Mouse (Mus musculus) kidney, postnatal 0 days (tissue): ENCODE data around the gene Slc6a9. TPM values are rescaled to one million over a fixed set of nuclear protein-coding genes. Genes with fewer than 3 reads are reported as not detected.

Source experiments
- ATAC-seq: fragments of 200-750 bp; cut with Nextera tagmentation; replicated peaks from 2 replicates; pipeline ENCODE4 v1.8.0; 2017; ENCODE audit warnings: low read depth, moderate number of reproducible peaks, moderate TSS enrichment, moderate library complexity; ENCODE audit not compliant: low FRiP score
- DNase-seq: peaks from one replicate; pipeline ENCODE4 v3.0.0-alpha.2; 2016; ENCODE audit warnings: low spot score
- H3K27ac ChIP-seq: fragments of 300-500 bp; sonication (generic); 2 replicates; pipeline ENCODE4 v1.5.1; 2014; ENCODE audit warnings: mild to moderate bottlenecking
- H3K27me3 ChIP-seq: fragments of 300-500 bp; sonication (generic); 2 replicates; pipeline ENCODE4 v1.6.1; 2014; ENCODE audit warnings: low read length, mixed read lengths; ENCODE audit not compliant: insufficient read depth
- H3K36me3 ChIP-seq: fragments of 300-500 bp; sonication (generic); 2 replicates; pipeline ENCODE4 v1.6.1; 2014; ENCODE audit warnings: low read length, mixed read lengths; ENCODE audit not compliant: insufficient read depth
- H3K4me1 ChIP-seq: fragments of 300-500 bp; sonication (generic); replicated peaks from 2 replicates; pipeline ENCODE4 v1.6.1; 2014; ENCODE audit warnings: antibody characterized with exemption, low read length, mixed read lengths; ENCODE audit not compliant: insufficient read depth
- H3K4me2 ChIP-seq: fragments of 300-500 bp; sonication (generic); 2 replicates; pipeline ENCODE4 v1.6.1; 2014; ENCODE audit warnings: mild to moderate bottlenecking, low read length, moderate library complexity, mixed read lengths
- H3K4me3 ChIP-seq: fragments of 300-500 bp; sonication (generic); replicated peaks from 2 replicates; pipeline ENCODE4 v1.5.1; 2014; ENCODE audit warnings: low read depth, low read length
- H3K9ac ChIP-seq: fragments of 300-500 bp; sonication (generic); 2 replicates; pipeline ENCODE4 v1.6.1; 2014; ENCODE audit warnings: low read depth, low read length
- H3K9me3 ChIP-seq: fragments of 300-500 bp; sonication (generic); replicated peaks from 2 replicates; pipeline ENCODE4 v1.6.1; 2016; ENCODE audit warnings: low read length, inconsistent platforms, mixed read lengths
- CTCF ChIP-seq: IDR thresholded peaks from 2 replicates; pipeline ENCODE4 v1.5.1; 2016; ENCODE audit warnings: antibody characterized with exemption, low read depth, mild to moderate bottlenecking, moderate library complexity
- WGBS: fragments of 180-500 bp; shearing (Covaris S2); extraction: QIAGEN DNeasy Blood & Tissue Kit; methylation state at CpG from one replicate; pipeline ENCODE4 v1.1.7; 2014; 5-methylcytosine and 5-hydroxymethylcytosine counted together
- polyA plus RNA-seq: library from polyadenylated mRNA; unstranded; fragments of >200 nt; fragmentation: Nextera tagmentation; extraction: Ambion mirVana; gene quantifications from 2 replicates; pipeline ENCODE4 v1.2.1, GENCODE M21; 2015

The Slc6a9 gene
- polyA plus RNA-seq, 1 experiment from 2014 or later: 8.6 TPM

GRCm38 (mm10) chr4:117837271-117837670, 3.0 kb downstream of the Slc6a9 start:
- Histone ChIP-seq H3K4me1 (peaks cover 9% of the 10 kb centered on the region; the same call in 1 of the 2 replicates), H3K4me3 (no peak overlapping the region), H3K27me3 (no peaks in the 10 kb centered on the region), H3K4me2 (no peak overlapping the region), H3K36me3 (no peaks in the 10 kb centered on the region), H3K9ac (no peak overlapping the region), H3K27ac (no peak overlapping the region), H3K9me3 (no peaks in the 10 kb centered on the region)
- 76% methylated on average over 4 of the region's 4 CpGs for WGBS
- DNase-seq (no peak), ATAC-seq (no peak)
- TF ChIP-seq CTCF: no peak

- WGBS: 41% methylated on average over 6 of the region's 6 CpGs
- H3K9ac ChIP-seq: no peak overlapping the region
- H3K27me3 ChIP-seq: no peaks in the 10 kb centered on the region
- ATAC-seq: no peak
- DNase-seq: peak; percentile 9
- H3K4me1 ChIP-seq: peaks cover 9% of the 10 kb centered on the region; the same call in 1 of the 2 replicates
- H3K4me3 ChIP-seq: no peak overlapping the region
- peak overlapping the region; percentile 62 for H3K27ac ChIP-seq
- no peak overlapping the region for H3K4me2 ChIP-seq
- no peaks in the 10 kb centered on the region for H3K36me3 ChIP-seq
- TF ChIP-seq CTCF: no peak
- H3K9me3 ChIP-seq: no peaks in the 10 kb centered on the region
Observed at GRCm38 (mm10) chr4:117839366-117839765, 5.1 kb downstream of the Slc6a9 start.

- no peak for TF ChIP-seq CTCF
- no peak for DNase-seq
- no peaks in the 10 kb centered on the region for H3K27me3 ChIP-seq
- H3K4me1 ChIP-seq: peaks cover 9% of the 10 kb centered on the region; the same call in 1 of the 2 replicates
- 79% methylated on average over 5 of the region's 5 CpGs for WGBS
- no peak overlapping the region for H3K4me2 ChIP-seq
- H3K9me3 ChIP-seq: no peaks in the 10 kb centered on the region
- no peak for ATAC-seq
- H3K9ac ChIP-seq: no peak overlapping the region
- no peaks in the 10 kb centered on the region for H3K36me3 ChIP-seq
- H3K27ac ChIP-seq: no peak overlapping the region
- H3K4me3 ChIP-seq: no peak overlapping the region
Observed at GRCm38 (mm10) chr4:117840821-117841220, 6.5 kb downstream of the Slc6a9 start.

- Histone ChIP-seq H3K36me3 (no peaks in the 10 kb centered on the region), H3K27ac (no peak overlapping the region), H3K27me3 (no peaks in the 10 kb centered on the region), H3K4me2 (no peak overlapping the region), H3K4me1 (peaks cover 9% of the 10 kb centered on the region; the same call in 1 of the 2 replicates), H3K4me3 (no peak overlapping the region), H3K9ac (no peak overlapping the region), H3K9me3 (no peaks in the 10 kb centered on the region)
- 48% methylated on average over 3 of the region's 3 CpGs for WGBS
- DNase-seq (no peak), ATAC-seq (no peak)
- no peak for TF ChIP-seq CTCF
Observed at GRCm38 (mm10) chr4:117841566-117841965, 7.3 kb downstream of the Slc6a9 start.

GRCm38 (mm10) chr4:117843101-117843500, 8.8 kb downstream of the Slc6a9 start:
- H3K27me3 ChIP-seq: no peaks in the 10 kb centered on the region
- ATAC-seq: no peak
- 91% methylated on average over 5 of the region's 5 CpGs for WGBS

GRCm38 (mm10) chr4:117844467-117844866, 10.2 kb downstream of the Slc6a9 start:
- Histone ChIP-seq H3K9ac (no peak overlapping the region), H3K4me3 (no peak overlapping the region), H3K27me3 (no peaks in the 10 kb centered on the region), H3K4me1 (peaks cover 2% of the 10 kb centered on the region; the same call in 1 of the 2 replicates), H3K4me2 (no peak overlapping the region), H3K27ac (no peak overlapping the region), H3K9me3 (no peaks in the 10 kb centered on the region), H3K36me3 (no peaks in the 10 kb centered on the region)
- no peak for TF ChIP-seq CTCF
- WGBS: 55% methylated on average over 5 of the region's 5 CpGs
- peak; percentile 44 for DNase-seq
- ATAC-seq: no peak

More at GRCm38 (mm10) chr4:117843101-117843500, 8.8 kb downstream of the Slc6a9 start:
- H3K4me1 ChIP-seq: peaks cover 3% of the 10 kb centered on the region; the same call in 1 of the 2 replicates
- no peaks in the 10 kb centered on the region for H3K36me3 ChIP-seq
- H3K27ac ChIP-seq: no peak overlapping the region
- no peak for TF ChIP-seq CTCF
- H3K9ac ChIP-seq: no peak overlapping the region
- H3K4me3 ChIP-seq: no peak overlapping the region
- no peak overlapping the region for H3K4me2 ChIP-seq
- H3K9me3 ChIP-seq: no peaks in the 10 kb centered on the region
- DNase-seq: no peak

GRCm38 (mm10) chr4:117845316-117845715, 11.0 kb downstream of the Slc6a9 start:
- Histone ChIP-seq H3K9ac (no peak overlapping the region), H3K27me3 (no peaks in the 10 kb centered on the region), H3K36me3 (no peaks in the 10 kb centered on the region), H3K4me3 (no peak overlapping the region), H3K4me2 (no peak overlapping the region), H3K4me1 (no peaks in the 10 kb centered on the region), H3K9me3 (no peaks in the 10 kb centered on the region), H3K27ac (no peak overlapping the region)
- DNase-seq: peak; percentile 29
- no peak for ATAC-seq
- no peak for TF ChIP-seq CTCF
- WGBS: 47% methylated on average over 11 of the region's 11 CpGs
